Mouse (Mus musculus) adrenal gland, postnatal 25 days (tissue): ENCODE results near the gene Pigl. TPM values are rescaled to one million over a fixed set of nuclear protein-coding genes. Genes with fewer than 3 reads are reported as not detected.
"Not testable (repeated sequence)": the region's sequence is repeated elsewhere in the genome, so short reads cannot be mapped to it uniquely, and the experiment has no call there.

Experiments used
- DNase-seq: peaks from one replicate; pipeline ENCODE4 v3.0.0; 2021; ENCODE audit warnings: mixed read lengths
- total RNA-seq: library from RNA; stranded (reverse); gene quantifications from 2 replicates; pipeline ENCODE4 v1.2.3, GENCODE M21; 2021

The Pigl gene
- total RNA-seq, 1 experiment from 2014 or later, result 12.0 TPM

DNA sequence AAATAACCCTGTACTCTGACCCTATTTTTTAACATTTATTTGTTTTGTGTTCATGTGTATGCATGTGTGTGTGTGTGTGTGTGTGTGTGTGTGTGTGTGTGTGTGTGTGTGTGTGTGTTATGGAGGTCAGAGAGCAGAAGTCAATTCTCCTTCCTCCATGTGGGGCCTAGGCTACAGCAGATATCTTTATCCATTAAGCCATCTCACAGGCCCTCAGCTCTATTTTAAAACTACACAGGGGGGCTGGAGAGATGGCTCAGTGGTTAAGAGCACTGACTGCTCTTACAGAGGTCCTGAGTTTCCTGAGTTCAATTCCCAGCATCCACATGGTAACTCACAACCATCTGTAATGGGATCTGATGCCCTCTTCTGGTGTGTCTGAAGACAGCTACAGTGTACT, 9.0 kb downstream of the Pigl start:
- not testable (repeated sequence) for DNase-seq

DNA sequence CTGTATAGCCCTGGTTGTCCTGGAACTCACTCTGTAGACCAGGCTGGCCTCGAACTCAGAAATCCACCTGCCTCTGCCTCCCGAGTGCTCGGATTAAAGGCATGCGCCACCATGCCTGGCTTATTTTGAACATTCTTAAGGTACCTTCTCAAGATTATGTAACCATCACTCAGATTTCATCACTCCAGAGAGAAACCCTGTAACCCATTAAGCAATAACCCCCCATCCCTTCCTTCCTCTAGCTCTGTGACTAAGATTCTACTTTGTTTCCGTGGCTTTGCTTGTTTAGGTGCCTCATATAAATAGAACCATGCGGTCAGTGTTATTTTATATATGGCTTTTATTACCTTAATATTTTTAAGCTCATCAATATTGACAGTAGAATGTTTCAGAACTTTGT, 12.2 kb downstream of the Pigl start:
- no peak for DNase-seq

DNA sequence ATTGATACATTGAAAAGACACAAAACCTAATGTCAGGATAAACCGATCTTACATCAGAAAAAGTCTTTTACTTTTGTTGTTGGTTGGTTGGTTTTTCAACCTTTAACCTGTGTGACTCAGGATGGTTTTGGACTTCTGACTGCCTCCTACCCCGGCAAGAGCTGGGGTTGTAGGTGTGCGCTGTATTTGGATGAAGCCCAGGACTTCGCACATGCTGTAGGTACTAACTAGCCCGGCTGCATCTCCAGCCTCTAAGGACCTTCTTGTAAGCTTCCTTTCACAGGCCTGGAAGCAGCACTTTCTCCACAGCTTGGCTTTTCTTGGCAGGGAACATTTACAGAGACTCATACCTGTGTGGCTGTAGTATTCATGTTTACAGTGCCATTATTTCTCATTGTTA, 15.3 kb downstream of the Pigl start:
- DNase-seq, result no peak

DNA sequence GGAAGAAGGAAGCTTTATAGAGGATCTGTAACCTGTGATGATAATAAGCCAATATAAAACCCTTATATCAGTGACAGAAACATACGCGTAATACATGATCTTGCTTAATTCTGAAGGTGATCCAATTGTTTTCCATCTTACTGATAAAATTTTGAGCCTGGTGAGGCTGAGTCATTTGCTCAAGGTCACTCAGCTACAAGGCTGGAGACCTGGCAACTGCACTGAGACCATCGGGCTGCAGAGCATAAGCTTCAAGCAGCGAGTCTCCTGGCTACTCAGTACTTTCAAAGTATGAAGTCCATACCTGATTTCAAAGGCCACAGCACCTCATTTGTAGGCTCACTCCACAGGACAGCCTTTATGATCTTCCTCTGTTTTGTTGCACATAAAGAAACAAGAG, 17.9 kb downstream of the Pigl start:
- DNase-seq, result peak; percentile 36

DNA sequence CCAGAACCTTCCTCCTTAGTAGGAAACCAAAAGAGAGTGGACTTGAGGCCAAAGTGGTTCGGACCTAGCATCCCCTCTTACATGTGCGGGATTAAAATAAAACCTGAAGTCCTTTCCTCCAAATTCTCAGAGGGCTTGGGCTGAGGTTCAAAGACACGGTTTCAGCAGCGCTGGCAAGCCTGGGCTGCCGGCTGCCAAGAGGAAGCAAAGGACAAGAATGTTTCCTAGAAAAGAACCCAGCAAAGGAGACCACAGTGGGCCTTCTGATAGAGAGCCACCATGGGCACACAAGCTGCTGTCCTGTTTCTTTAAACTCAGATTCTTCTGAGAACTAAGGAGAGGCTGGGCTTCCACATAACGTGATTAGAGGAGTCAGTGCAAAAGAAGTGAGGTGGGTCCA, 20.7 kb downstream of the Pigl start:
- DNase-seq, result no peak

DNA sequence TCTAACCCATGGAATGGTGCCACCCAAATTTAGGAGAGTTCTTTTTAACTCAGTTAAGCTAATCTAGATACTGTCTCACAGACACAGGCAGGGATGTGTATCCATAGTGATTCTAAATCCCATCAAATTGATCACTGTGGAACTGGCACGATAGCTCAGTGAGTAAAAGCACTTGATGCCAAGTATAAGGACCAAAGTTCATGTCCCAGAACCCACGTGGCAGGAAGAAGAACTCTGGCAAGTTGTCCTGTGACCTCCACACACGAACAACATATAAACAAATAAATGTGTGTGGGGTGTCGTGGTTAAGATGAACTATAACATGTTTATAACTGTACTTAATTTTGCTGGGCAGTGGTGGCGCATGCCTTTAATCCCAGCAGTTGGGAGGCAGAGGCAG, 21.3 kb downstream of the Pigl start:
- no peak for DNase-seq

DNA sequence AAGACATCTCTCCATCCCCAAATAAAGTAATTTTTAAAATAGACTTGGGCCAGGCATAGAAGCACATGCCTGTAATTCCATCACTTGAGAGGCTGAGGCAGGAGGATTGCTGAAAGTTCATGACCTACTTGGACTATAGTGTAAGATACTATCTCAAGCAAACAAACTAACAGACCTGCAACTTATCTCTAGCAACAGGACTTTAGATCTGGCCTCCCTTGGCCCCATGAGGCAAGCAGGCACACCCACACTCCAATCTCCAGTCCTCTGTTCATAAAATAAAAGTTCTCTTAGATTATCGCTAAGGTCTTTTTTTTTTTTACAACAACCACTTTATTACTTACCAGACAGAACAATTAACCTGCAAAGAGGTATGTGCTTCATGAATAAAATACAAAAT, 28.7 kb downstream of the Pigl start:
- DNase-seq, result no peak

DNA sequence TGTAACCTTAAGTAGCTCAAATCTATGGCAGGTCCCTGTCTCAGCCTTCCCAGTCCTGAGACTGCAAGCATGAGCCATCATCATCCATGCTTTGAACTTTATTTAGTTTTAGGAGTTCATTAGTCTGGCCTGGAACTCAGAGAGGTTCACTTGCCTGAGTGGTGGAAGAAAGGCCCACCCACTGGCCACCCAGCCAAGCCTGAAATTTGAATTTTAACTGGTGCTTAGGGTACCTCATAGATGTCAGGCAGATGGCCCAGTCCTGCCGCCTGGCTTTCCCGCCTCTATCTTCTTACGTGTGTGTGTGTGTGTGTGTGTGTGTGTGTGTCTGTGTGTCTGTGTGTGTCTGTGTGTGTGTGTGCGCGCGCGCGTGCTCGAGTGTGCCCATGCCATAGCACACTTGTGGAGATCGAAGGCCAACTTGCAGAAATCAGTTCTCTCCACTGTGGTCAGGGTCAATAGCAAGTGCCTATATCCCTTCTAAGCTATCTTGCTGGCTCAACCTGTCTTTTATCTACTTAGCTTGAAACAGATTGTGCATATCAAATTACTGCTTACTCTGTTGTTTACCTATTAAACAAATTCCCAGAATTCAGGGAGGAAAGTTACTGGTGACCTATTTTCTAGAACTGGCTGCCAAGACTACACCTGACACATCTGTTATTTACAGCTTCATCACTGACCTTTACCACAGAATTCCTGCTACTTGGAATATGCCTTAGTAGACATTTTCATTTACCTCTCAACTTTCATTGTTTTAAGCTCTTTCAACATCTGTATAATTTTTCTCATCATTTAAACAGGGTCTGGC, 29.5 kb downstream of the Pigl start:
- no peak for DNase-seq

DNA sequence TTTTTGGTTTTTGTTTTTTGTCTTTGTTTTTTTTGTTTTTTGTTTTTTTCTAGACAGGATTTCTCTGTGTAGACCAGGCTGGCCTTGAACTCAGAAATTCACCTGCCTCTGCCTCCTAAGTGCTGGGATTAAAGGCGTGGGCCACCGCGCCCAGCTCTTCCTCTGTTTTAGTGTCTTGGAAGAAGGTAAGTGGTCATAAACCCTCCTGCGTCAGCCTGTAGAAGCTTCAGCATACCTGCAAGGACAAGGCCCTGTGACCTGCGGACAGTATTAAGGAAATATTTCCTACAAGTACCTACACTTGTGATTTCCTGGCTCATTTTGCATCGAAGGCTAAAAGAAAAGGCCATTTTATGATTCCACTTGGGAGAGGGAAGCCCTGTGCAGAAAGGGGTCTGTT, 35.4 kb downstream of the Pigl start:
- DNase-seq, result no peak

DNA sequence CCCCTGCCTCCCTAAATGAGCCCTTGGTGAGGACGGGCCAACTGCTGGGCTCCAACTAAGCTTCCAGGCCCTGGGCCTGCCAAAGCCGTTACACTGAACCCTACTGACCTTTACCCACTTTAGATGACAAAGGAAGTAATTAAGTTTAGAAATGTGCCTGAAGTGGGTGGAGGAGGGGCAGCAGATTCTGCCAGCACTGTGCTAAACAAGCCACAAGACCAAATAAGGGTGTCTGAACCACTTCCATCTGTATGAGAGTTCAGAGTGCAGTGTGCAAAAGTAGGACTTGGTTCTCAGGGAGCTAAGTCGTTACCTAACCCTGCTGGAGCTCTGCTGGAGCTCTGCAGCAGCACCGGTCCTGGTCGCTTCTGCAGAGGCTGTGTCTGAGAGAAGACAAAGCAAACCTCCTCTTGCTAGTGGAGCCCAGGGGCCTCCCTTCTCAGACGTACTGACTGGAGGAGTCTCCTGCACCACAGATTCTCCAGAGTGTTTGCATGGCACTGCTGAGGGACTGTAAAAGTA, 36.6 kb downstream of the Pigl start:
- DNase-seq, result peak; percentile 28

DNA sequence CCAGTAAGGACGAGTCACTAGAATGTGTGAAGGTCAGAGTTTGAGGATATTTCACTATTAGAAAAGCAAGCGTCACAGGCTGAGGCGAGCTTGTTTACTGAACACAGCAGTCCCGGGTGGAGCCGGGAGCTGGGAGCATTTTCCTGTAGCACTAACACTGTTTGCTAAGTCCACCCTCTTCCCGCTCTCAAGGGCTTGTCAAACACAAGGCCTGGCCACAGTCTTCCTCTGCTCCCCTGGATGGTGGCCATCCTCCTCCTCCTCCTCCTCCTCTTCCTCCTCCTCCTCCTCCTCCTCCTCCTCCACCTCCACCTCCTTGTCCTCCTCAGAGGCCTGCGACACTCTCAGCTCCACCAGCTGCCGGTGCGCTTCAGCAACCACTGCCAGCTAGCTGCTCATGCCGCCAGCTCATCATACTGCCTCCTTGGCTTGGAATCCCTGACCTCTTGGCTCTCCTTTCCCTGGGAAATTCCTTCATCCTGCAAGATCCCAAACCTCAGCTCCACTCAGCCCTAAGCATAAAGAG, 37.1 kb downstream of the Pigl start:
- peak; percentile 47 for DNase-seq

DNA sequence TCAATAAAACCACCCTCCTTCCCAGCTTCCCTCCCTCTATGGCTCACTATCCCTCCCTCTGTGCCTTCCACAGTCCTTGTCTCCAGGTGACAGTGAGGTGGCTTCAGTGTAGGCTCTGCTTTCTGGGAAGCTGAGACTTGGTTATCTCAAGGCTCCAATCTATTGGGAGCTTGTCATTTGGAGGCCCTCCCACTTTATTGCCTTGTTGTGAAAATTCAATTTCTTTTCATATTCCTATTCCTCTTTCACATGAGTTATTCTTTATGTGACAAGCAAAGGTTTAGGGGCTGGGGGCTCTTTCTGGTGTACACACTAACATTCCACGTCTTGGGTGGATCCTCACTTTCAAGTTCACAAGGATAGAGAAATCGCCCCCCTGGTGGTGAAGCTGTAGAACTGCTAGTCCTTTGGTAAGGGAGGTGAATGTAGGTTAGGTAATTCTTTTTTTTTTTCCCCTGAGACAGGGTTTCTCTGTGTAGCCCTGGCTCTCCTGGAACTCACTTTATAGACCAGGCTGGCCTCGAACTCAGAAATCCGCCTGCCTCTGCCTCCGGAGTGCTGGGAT, 38.0 kb downstream of the Pigl start:
- DNase-seq, result peak; percentile 28

DNA sequence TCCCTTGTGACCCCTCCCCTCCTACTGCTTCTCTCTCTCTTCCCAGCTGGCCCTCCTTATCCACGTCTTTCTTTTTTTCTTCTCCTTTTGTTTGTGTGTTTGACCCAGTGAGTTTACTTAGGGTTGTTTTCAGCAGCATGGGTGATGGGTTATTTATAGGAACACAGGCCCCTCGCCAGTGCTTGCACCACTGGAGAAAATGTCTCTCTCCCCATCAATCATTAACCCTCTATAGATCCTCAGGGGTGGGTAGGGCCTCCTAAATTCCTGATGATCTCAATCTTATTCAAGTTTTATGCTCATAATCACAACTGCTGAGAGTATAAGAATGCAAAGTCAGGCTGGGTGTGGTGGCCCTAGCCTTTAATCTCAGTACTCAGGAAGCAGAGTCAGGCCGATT, 38.9 kb downstream of the Pigl start:
- DNase-seq, result no peak

DNA sequence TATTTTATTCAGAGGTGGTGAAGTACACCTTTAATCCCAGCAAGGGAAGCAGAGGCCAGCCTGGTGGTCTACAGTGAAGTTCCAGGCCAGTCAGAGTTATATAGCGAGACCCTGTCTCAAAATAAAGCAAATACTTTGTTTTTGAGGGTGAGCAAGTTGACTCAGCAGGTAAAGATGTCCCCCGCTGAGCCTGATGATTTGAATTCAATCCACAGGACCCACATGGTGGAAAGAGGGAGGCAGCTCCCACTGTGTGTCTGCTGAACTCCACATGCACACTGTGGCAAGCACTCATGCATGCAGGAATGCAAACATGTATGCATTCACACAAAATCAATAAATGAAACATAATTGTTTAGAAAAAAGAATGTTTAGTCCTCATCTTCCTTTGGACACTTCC, 40.5 kb downstream of the Pigl start:
- no peak for DNase-seq

DNA sequence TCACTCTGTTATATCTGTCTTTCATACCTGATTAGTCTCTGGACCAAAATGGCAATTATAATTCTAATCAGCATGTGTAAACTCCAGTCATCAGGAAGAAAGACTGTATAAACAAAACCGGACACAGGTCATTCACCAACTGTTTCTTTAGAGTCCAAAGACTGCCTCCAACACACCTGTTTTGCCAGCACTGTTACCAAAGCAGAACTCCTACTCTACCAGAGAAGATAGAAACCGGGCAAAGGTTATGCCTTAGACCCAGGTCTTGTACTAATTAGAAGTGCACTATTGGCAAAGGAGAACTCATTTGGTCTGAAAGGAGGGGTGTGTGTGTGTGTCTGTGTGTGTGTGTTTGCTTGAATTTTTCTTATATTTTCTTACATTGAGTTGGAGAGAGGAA, 42.3 kb downstream of the Pigl start:
- no peak for DNase-seq

DNA sequence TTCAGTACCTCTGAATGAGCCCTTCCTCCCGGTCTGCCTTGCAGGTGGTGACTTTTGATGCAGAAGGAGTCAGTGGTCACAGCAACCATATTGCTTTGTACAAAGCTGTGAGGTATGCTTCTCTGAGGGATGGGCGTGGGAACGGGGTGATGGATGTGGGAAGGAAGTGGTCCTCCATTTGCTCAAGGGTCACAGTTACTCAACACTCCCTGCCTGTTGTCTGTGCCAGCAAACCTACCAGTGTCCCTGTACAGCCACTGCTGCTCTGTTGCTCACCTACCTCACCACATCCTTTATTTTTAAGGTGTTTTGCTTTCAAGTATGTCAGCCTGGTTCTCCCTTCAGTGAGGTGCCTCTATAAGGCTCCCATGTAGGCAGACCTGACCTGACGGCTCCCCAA, 49.4 kb downstream of the Pigl start:
- no peak for DNase-seq

DNA sequence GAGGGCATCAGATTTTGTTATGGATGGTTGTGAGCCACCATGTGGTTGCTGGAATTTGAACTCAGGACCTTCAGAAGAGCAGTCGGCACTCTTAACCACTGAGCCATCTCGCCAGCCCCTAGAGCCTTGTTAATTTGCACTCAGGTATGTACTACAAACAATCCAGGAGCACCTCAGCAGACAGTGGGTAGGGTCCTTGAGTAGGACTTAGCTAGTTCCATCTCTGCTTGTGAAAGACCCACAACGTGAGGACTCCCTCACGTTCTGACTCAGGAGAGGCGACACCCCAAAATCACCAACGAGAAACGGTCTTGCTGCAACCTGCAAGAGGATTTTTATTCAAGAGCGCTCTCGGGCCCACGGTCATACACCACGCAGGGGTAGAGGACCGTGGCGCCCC, 50.1 kb downstream of the Pigl start:
- not testable (repeated sequence) for DNase-seq

DNA sequence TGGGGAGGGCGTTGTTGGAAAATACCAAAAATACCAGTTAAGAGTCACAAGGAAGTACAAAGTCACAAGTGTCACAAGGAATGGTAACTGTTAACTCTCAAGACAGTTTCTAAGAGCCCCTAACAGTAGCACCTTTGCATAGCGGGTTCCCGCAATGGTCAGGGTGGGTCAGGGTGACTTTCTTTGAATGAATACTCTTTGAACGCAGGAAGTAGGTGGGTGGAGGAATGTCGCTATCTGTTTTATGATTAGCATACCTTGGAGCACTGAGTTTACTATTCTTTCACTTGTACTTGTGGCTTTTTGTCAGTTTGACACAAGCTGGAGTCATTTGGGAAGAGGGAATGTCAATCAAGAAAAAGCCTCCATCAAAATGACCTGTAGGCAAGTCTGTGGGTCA, 50.6 kb downstream of the Pigl start:
- DNase-seq, result not testable (repeated sequence)

DNA sequence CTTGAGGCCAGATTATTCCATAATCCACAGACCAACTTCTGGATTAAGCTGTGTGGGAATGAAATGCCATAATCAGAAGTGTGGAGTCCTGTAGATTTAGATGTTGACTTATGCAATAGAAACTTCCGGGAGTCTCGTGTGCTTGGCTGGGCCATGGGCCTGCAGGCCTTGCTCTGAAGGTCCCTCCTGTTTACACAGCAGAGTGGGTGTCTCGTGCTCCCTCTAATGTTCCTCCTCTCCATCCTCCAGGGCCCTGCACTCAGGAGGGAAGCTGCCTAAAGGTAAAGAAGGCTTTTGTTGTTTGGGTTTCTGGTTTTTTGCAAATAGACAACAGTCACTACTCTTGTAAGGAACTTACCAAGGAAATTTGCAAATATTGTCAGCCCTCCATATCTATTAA, 51.3 kb downstream of the Pigl start:
- DNase-seq, result no peak

DNA sequence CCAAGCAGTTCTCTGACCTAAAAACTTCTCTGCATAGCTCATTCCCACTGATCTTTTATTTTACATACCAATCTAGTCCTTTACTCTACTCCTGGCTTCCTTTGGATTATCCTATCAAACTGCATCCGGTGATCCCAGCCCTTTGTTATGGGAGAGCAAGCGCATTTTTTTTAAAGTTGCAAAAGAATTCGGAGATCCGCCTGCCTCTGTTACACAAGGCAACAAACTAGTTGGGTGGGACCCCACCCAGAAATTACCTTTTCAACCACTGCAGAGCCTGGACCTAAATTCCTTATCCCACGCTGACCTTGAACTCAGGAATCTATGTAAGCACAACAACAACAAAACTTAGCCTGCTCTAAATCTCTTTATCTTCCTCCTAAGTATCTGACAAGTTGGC, 52.7 kb downstream of the Pigl start:
- DNase-seq, result no peak

DNA sequence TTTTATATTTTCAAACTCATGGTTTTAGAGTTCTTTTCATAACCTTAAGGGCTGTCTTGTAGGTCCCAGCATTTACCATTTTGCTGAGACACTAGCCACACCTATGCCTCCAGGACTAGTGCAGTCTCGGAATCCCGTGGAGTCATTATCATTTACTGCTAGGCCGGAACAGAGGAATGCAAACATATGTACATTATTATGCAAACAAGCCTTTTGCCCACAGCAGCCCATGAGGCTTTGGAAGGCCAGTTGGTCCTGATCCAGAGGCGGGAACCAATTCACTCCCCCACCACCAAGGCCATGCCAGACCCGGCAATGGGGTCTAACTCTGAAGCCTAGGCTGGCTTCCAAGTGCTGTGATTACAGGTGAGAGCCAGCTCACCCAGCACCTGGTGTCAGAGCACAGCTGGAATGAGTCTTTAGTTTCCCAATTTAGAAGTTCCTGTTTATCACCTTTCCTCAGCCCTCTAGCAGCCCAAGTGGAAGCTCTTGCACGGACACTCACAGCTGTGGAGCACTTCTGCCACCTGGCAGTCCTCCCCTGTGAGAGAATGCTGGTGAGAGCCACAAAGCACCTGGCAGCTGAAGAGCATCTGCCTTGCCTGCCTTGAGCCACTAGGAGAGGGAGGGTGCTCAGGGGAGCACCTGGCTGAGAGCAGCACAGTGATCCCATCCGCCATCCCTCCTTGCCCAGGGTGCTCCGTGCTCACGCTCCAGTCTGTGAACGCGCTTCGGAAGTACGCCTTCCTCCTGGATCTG, 53.4 kb downstream of the Pigl start:
- no peak for DNase-seq

DNA sequence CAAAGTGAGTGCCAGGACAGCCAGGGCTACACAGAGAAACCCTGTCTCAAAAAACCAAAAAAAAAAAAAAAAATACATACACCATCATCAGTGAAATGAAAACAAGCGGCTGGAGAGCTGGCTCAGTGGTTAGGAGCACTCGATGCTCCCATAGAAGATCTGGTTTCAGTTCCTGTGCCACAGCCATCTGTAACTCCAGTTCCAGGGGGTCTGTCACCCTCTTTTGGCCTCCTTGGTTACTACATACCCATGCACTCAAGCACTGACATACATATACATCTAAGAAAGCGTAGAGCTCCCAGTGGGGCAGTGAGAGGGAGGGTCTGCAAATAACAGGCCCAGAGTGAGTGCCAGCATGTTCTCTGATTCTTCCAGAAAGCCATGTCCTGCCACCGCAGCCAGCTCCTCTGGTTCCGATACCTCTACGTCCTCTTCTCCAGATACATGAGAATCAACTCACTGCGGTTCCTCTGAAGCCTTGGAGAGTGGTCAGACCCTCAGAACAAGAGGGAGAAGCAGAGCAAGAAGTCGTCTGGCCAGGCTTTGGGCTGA, 54.3 kb downstream of the Pigl start:
- no peak for DNase-seq

DNA sequence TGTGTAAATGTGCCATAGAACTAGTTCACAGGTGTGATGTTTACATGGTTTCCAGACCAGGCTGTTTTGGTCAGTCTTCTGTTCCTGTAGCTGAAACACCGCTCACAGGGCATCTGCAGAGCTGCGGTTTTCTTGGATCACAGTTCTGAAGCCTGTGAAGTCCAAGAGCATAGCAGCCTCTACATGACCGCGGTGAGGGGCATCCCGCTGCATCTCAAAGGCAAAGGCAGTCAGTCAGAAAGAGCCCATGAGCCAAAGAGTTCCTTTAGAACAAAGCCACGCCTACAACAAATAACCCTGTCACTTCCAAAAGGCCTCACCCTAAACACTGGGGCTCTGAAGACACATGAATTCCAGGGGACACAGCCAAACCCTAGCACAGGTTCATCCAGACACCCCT, 55.1 kb downstream of the Pigl start:
- DNase-seq, result no peak
